36 mouse cellular contexts compared by ENCODE assay signal in the genomic region with DNA sequence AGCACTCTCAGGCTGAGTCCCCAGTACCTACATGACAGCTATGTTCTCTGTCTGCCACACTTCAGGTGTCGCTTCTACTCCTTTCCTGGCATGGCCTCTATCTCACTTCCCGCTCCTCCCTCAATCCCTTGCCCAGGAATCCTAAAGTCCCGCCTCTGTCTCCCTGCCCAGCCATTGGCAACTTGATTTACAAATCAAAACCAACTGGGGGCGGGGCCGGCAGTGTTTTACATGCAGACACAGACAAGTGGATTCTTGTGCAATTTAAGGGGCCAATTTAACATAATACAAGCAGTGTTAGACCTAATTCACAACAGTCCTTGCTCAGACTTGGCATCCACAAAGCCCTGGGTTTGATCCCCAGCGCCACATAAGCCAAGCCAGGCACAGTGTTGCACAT. TPM values are rescaled to one million over a fixed set of nuclear protein-coding genes. Genes with fewer than 3 reads are reported as not detected.
"Had no signal": no experiment of that assay in that cellular context is flagged by ENCODE, and none has a peak within 500 bp of the region (broad histone marks: within the 10 kb centered on the region; RNA-seq: fewer than 3 reads in every experiment).

No protein-coding gene starts in this region.

- DNase-seq: gastrocnemius, postnatal 14 days; heart, adult 11 months; heart, adult 2 months; heart, postnatal 14 days; heart, postnatal 4 days; kidney, adult 11 months; kidney, adult 2 months; kidney, postnatal 10 days; kidney, postnatal 25 days; kidney, postnatal 4 days; liver; liver, embryonic 13.5 days; liver, postnatal 0 days had no signal

- H3K4me2 ChIP-seq: heart, embryonic 11.5 days; heart, embryonic 13.5 days; heart, embryonic 15.5 days; hindbrain, embryonic 12.5 days; hindbrain, embryonic 14.5 days; limb, embryonic 12.5 days; liver, embryonic 11.5 days; liver, embryonic 13.5 days; liver, embryonic 15.5 days had no signal

- H3K27ac ChIP-seq: heart, adult 2 months; heart, embryonic 13.5 days; heart, embryonic 15.5 days; hindbrain, embryonic 10.5 days; hindbrain, embryonic 12.5 days; hindbrain, embryonic 14.5 days; layer of hippocampus, adult 2 months; left cerebral cortex, adult 2 months; limb, embryonic 10.5 days; limb, embryonic 12.5 days; liver, embryonic 13.5 days; liver, embryonic 15.5 days had no signal

- ATAC-seq: hindbrain, embryonic 16.5 days; intestine, embryonic 16.5 days; liver, postnatal 0 days had no signal

- H3K36me3 ChIP-seq: heart, embryonic 13.5 days; heart, embryonic 15.5 days; hindbrain, embryonic 10.5 days; hindbrain, embryonic 12.5 days; limb, embryonic 10.5 days; limb, embryonic 12.5 days; liver, embryonic 13.5 days; liver, embryonic 15.5 days had no signal

- H3K27me3 ChIP-seq: hindbrain, embryonic 12.5 days; limb, embryonic 12.5 days had no signal

- H3K9ac ChIP-seq: heart, embryonic 13.5 days; heart, embryonic 15.5 days; hindbrain, embryonic 12.5 days; hindbrain, embryonic 14.5 days; limb, embryonic 12.5 days; liver, embryonic 13.5 days; liver, embryonic 15.5 days; liver, postnatal 0 days had no signal

- H3K4me3 ChIP-seq: heart, adult 2 months; heart, embryonic 13.5 days; heart, embryonic 15.5 days; hindbrain, embryonic 10.5 days; hindbrain, embryonic 12.5 days; layer of hippocampus, adult 2 months; left cerebral cortex, adult 2 months; limb, embryonic 10.5 days; limb, embryonic 12.5 days; liver, embryonic 13.5 days; liver, embryonic 15.5 days had no signal

- H3K9me3 ChIP-seq: heart, embryonic 13.5 days; heart, embryonic 15.5 days; hindbrain, embryonic 10.5 days; hindbrain, embryonic 12.5 days; limb, embryonic 10.5 days; liver, embryonic 13.5 days; liver, embryonic 15.5 days had no signal

RNA-seq across cellular contexts. Expression of a gene that starts 39.1 kb away (rescaled TPM):
- total RNA-seq: gastrocnemius, adult 18-20 months; gastrocnemius, adult 8-10 months; gastrocnemius, postnatal 14 days; heart, adult 2 months; heart, postnatal 14 days; heart, postnatal 4 days; layer of hippocampus, adult 2 months; layer of hippocampus, postnatal 10 days; layer of hippocampus, postnatal 25 days; left cerebral cortex, adult 2 months; left cerebral cortex, postnatal 36 days had no signal
- polyA plus RNA-seq: heart, adult 2 months; heart, embryonic 11.5 days; heart, embryonic 13.5 days; heart, embryonic 15.5 days; heart, postnatal 0 days; hindbrain, embryonic 10.5 days; hindbrain, embryonic 12.5 days; hindbrain, embryonic 14.5 days; hindbrain, embryonic 16.5 days; intestine, embryonic 14.5 days; intestine, embryonic 16.5 days; kidney, adult 2 months; kidney, embryonic 14.5 days; kidney, embryonic 16.5 days; limb, embryonic 10.5 days; limb, embryonic 12.5 days; liver, embryonic 11.5 days; liver, embryonic 13.5 days; liver, embryonic 15.5 days; liver, postnatal 0 days had no signal
